Comparison of ENCODE assay signal across 10 mouse cellular contexts in genomic region chr14:30457897-30458296, GRCm38 (mm10). TPM values are rescaled to one million over a fixed set of nuclear protein-coding genes. Genes with fewer than 3 reads are reported as not detected.
DNase-seq lines count a peak whose midpoint lies in the region; ATAC-seq lines count a peak whose summit lies in the region.
"Had no signal": no experiment of that assay in that cellular context is flagged by ENCODE, and none has a peak within 500 bp of the region (broad histone marks: within the 10 kb centered on the region; RNA-seq: fewer than 3 reads in every experiment).

No protein-coding gene starts in this region.

- H3K4me1 ChIP-seq in midbrain, embryonic 16.5 days (ENCODE audit: control insufficient read depth, insufficient read depth, low read length): peaks cover 6% of the 10 kb centered on the region

- DNase-seq in adrenal gland, postnatal 10 days: peak; percentile 15
- no peak for DNase-seq in adrenal gland, postnatal 36 days
- peak; percentile 65 for DNase-seq in 416B (ENCODE audit: low read depth)
- DNase-seq in heart, postnatal 10 days: peak; percentile 25 to 32
- no peak for DNase-seq in ovary, postnatal 14 days (ENCODE audit: low spot score)

- no peak overlapping the region for H3K4me3 ChIP-seq in midbrain, embryonic 16.5 days (ENCODE audit: low read depth, low read length)
- H3K4me3 ChIP-seq: heart, embryonic 13.5 days had no signal

- ATAC-seq in megakaryocyte, adult 5-6 weeks (ENCODE audit: poor library complexity, severe bottlenecking): peak; percentile 90
- ATAC-seq in midbrain, embryonic 16.5 days: no peak
- no peak for ATAC-seq in erythroid progenitor cell, adult 5-6 weeks (replicated peaks; ENCODE audit: low FRiP score, poor library complexity, severe bottlenecking)

- H3K9me3 ChIP-seq in midbrain, embryonic 16.5 days (replicated peaks; ENCODE audit: control insufficient read depth, low read length, poor library complexity, severe bottlenecking): no peaks in the 10 kb centered on the region
- H3K9me3 ChIP-seq: heart, embryonic 13.5 days had no signal

- 41% methylated on average over 2 of the region's 2 CpGs for WGBS in midbrain, embryonic 16.5 days

- no peaks in the 10 kb centered on the region for H3K27me3 ChIP-seq in midbrain, embryonic 16.5 days (ENCODE audit: control insufficient read depth, insufficient read depth, low read depth, low read length)

- H3K9ac ChIP-seq in midbrain, embryonic 16.5 days (ENCODE audit: low read depth, low read length): no peak overlapping the region
- H3K9ac ChIP-seq: heart, embryonic 13.5 days had no signal

- intact Hi-C loops in heart, postnatal 10 days (cut with DNase I): no loop called here

- H3K27ac ChIP-seq in midbrain, embryonic 16.5 days (ENCODE audit: low read length): no peak overlapping the region
- H3K27ac ChIP-seq: heart, embryonic 13.5 days had no signal

- no peaks in the 10 kb centered on the region for H3K36me3 ChIP-seq in midbrain, embryonic 16.5 days (ENCODE audit: control insufficient read depth, insufficient read depth, low read length)
- H3K36me3 ChIP-seq: heart, embryonic 13.5 days had no signal

- H3K4me2 ChIP-seq in midbrain, embryonic 16.5 days (ENCODE audit: low read length): no peak overlapping the region
- H3K4me2 ChIP-seq: heart, embryonic 13.5 days had no signal

RNA-seq across cellular contexts. Expression of gene Dcp1a, which starts 21.4 kb away (rescaled TPM):
- 10 to 100 TPM; 20.8 to 24.6 TPM for total RNA-seq in adrenal gland, postnatal 10 days (2021)
- 10 to 100 TPM; 26.1 to 27.0 TPM for total RNA-seq in adrenal gland, postnatal 36 days (2021)
- total RNA-seq in heart, postnatal 10 days (2021): 10 to 100 TPM; 16.5 to 17.5 TPM
- 30.0 and 34.6 TPM in 2 replicates for total RNA-seq in megakaryocyte, adult 5-6 weeks (2015)
- 25.7 and 33.0 TPM in 2 replicates for total RNA-seq in megakaryocyte, adult 5-6 weeks (2017)
- polyA plus RNA-seq in midbrain, embryonic 16.5 days (2015; fragmentation: Nextera tagmentation; extraction: Ambion mirVana): 18.3 TPM in 2 replicates
- 10.8 and 25.2 TPM in 2 replicates for total RNA-seq in erythroid progenitor cell, adult 5-6 weeks (2015; ENCODE audit: low replicate concordance)
- total RNA-seq in erythroid progenitor cell, adult 5-6 weeks (2017; ENCODE audit: low replicate concordance): 17.5 and 24.3 TPM in 2 replicates

RNA-seq across cellular contexts. Expression of gene Cacna1d, which starts 33.4 kb away (rescaled TPM):
- 10 to 100 TPM; 11.5 to 17.3 TPM for total RNA-seq in adrenal gland, postnatal 10 days (2021)
- 10 to 100 TPM; 11.2 to 16.6 TPM for total RNA-seq in adrenal gland, postnatal 36 days (2021)
- total RNA-seq in heart, postnatal 10 days (2021): 1 to 10 TPM; 5.2 to 5.7 TPM
- total RNA-seq in megakaryocyte, adult 5-6 weeks (2015): 3.7 and 5.0 TPM in 2 replicates
- total RNA-seq in megakaryocyte, adult 5-6 weeks (2017): 3.9 and 4.3 TPM in 2 replicates
- polyA plus RNA-seq in midbrain, embryonic 16.5 days (2015; fragmentation: Nextera tagmentation; extraction: Ambion mirVana): 10.5 and 12.4 TPM in 2 replicates
- 2.1 TPM in 1 of 2 replicates, not detected in the other for total RNA-seq in erythroid progenitor cell, adult 5-6 weeks (2015; ENCODE audit: low replicate concordance)
- 0.13 TPM in 1 of 2 replicates, not detected in the other for total RNA-seq in erythroid progenitor cell, adult 5-6 weeks (2017; ENCODE audit: low replicate concordance)
- polyA plus RNA-seq: C2C12 had no signal

Comparison
In these comparisons a context has a peak if more than half of its experiments do, and no peak if none do; other contexts are left out.
1. DNase-seq: peak in adrenal gland, postnatal 10 days (single experiment), 416B (single experiment) and heart, postnatal 10 days (2 of 2); none in adrenal gland, postnatal 36 days (0 of 2) and ovary, postnatal 14 days (single experiment).